Mouse (Mus musculus) kidney, adult 2 months (tissue): ENCODE measurements at regions not wholly inside any gene's neighbourhood (a gene's known extent, or its start where the extent isn't known, plus 50 kb on each side); places are given as distances from the start of the nearest gene placed in this dataset.
"Not testable (repeated sequence)": the region's sequence is repeated elsewhere in the genome, so short reads cannot be mapped to it uniquely, and the experiment has no call there.

Experiments used
- CTCF ChIP-seq: fragments of 200-500 bp; conservative IDR thresholded peaks from 2 replicates; pipeline ENCODE4 v1.5.1; 2011; ENCODE audit warnings: low read depth, mild to moderate bottlenecking, control low read depth, low read length, moderate library complexity, mixed read lengths; ENCODE audit not compliant: insufficient read depth, insufficient read length
- POLR2A ChIP-seq: fragments of 200-500 bp; IDR thresholded peaks from one replicate; pipeline ENCODE4 v1.6.1; 2011; ENCODE audit warnings: low read depth, low read length, control low read depth

DNA sequence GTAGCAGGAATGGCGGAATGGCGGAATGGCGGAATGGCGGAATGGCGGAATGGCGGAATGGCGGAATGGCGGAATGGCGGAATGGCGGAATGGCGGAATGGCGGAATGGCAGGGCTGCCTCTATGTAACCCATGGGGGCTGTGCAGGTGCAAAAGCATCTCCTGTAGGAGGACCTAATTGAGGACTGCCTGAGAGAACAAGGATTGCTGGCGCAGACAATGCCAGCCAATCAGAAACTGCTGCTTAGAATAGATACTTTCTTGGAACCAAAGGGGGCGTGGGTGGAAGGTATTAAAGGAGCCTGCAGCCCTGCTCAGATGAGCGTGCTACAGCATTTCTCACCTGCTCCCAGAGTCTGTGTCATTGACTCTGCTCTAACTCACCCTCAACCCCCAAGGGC lies 67.8 kb upstream of the Cntn1 start:
- not testable (repeated sequence) for TF ChIP-seq POLR2A, CTCF
